Mouse (Mus musculus): Measurements from ENCODE around the gene Hhat.

- no peak for TF ChIP-seq CTCF (IDR thresholded peaks at IDR 0.05 in 2 of 3, conservative IDR thresholded peaks at IDR 0.05 in 1 of 3; ENCODE audit: control insufficient read depth in 1 of 3, insufficient read depth in 1 of 3, low read depth in 2 of 3, low read length in 3 of 3, poor library complexity in 1 of 3, severe bottlenecking in 1 of 3)
- no peak for TF ChIP-seq ZMIZ1 (IDR thresholded peaks at IDR 0.05; ENCODE audit: low read depth, low read length)
- no peak for TF ChIP-seq ZNF384 (IDR thresholded peaks at IDR 0.05; ENCODE audit: low read depth, low read length)
- no peak for TF ChIP-seq USF1 (IDR thresholded peaks at IDR 0.05; ENCODE audit: low read depth, low read length)
- TF ChIP-seq MAZ (IDR thresholded peaks at IDR 0.05; ENCODE audit: low read depth, low read length) = no peak
- no peak for TF ChIP-seq BHLHE40 (IDR thresholded peaks at IDR 0.05; ENCODE audit: borderline replicate concordance, low read depth, low read length)
- no peak for TF ChIP-seq ELF1 (IDR thresholded peaks at IDR 0.05; ENCODE audit: low read depth, low read length)
- no peak for TF ChIP-seq EP300 (IDR thresholded peaks at IDR 0.05; ENCODE audit: low read depth in 1 of 2, low read length in 2 of 2)
These were observed 273.5 kb downstream of the Hhat start for GRCm38 (mm10) chr1:192497505-192497904.

All from MEL (cell line).